Mouse (Mus musculus): ENCODE data around the gene Pcyt2.

- TF ChIP-seq CTCF (IDR thresholded peaks at IDR 0.05; ENCODE audit: low read depth, low read length) (no peak), TAL1 (conservative IDR thresholded peaks at IDR 0.05; ENCODE audit: low read depth, low read length) (no peak), GATA1 (IDR thresholded peaks at IDR 0.05; ENCODE audit: borderline replicate concordance, low read length) (no peak), POLR2AphosphoS5 (IDR thresholded peaks at IDR 0.05; ENCODE audit: insufficient replicate concordance, low read depth, low read length) (no peak)
Observed at GRCm38 (mm10) chr11:120574278-120574600, 43.5 kb downstream of the Pcyt2 start.
